Mouse (Mus musculus) bone marrow, adult 2 months (tissue): ENCODE results near the gene Tmem63c.

ENCODE experiments used
- CTCF ChIP-seq: fragments of 200-500 bp; IDR thresholded peaks from 2 replicates; pipeline ENCODE4 v1.5.1; 2011; ENCODE audit warnings: low read length, control low read depth; ENCODE audit not compliant: control insufficient read depth, insufficient read depth
- POLR2A ChIP-seq: fragments of 200-500 bp; IDR thresholded peaks from 2 replicates; pipeline ENCODE4 v1.6.1; 2011; ENCODE audit warnings: low read depth, mild to moderate bottlenecking, control low read depth, low read length, borderline replicate concordance; ENCODE audit not compliant: control insufficient read depth

DNA sequence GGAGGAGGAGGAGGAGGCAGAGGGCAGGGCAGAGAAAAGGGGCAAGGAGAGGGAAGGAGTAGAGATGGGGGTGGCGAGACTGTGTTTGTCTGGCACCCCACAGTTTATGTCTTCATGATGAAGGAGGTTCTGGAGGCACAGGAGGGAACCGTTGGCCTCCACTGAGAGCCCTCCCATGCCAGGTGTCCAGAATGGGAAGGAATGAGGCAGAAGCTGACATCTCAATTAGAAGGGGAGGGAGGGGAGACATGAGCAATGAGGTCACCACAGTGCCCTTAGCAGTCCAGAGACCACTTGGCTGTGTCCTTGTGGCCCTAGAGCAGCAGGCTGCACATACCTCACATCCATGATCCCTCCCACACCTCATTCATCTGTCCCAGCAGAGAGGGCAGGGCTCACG lies 26.4 kb upstream of the Tmem63c start:
- TF ChIP-seq CTCF (no peak), POLR2A (no peak)
